Comparison of ENCODE assay signal across 28 mouse cellular contexts in the genomic region with DNA sequence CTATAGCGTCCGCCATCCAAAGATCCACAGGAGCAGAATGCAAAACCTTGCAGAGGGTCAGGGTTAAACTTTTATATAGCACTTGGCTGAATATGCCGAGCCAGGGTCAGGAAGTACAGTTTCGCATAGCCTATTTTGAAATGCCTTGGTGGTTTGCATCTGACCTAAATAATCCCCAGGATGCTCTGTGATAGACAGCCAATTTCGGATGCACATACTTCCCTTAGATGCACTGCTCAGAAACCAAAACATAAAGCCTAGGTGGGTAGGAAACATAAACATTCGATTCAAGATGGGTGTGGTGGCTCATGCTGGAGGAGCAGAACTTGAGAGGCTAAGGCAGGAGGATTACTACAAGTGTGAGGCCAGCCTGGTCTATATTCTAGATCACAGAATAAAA. TPM values are rescaled to one million over a fixed set of nuclear protein-coding genes. Genes with fewer than 3 reads are reported as not detected.
DNase-seq lines count a peak whose midpoint lies in the region; ATAC-seq and TF ChIP-seq lines count a peak whose summit lies in the region.
"Had no signal": no experiment of that assay in that cellular context is flagged by ENCODE, and none has a peak within 500 bp of the region (broad histone marks: within the 10 kb centered on the region; RNA-seq: fewer than 3 reads in every experiment).

No protein-coding gene starts in this region.

- no peak overlapping the region for H3K9ac ChIP-seq in hindbrain, embryonic 16.5 days (ENCODE audit: low read depth, low read length)
- H3K9ac ChIP-seq: embryonic facial prominence, embryonic 15.5 days; forebrain, embryonic 15.5 days; heart, embryonic 15.5 days; hindbrain, embryonic 14.5 days; intestine, embryonic 15.5 days; limb, embryonic 12.5 days; liver, embryonic 12.5 days; midbrain, embryonic 12.5 days; neural tube, embryonic 12.5 days had no signal

- H3K27me3 ChIP-seq in hindbrain, embryonic 16.5 days (replicated peaks; ENCODE audit: control insufficient read depth, insufficient read depth, low read length): peaks cover 5% of the 10 kb centered on the region
- H3K27me3 ChIP-seq: embryonic facial prominence, embryonic 15.5 days; heart, embryonic 15.5 days; intestine, embryonic 15.5 days; limb, embryonic 12.5 days; liver, embryonic 12.5 days had no signal

- DNase-seq in gastrocnemius, adult 2 months: no peak
- DNase-seq in gastrocnemius, postnatal 36 days: no peak
- peak; percentile 44 for DNase-seq in 416B (ENCODE audit: low read depth)
- DNase-seq in cerebellum, postnatal 36 days: no peak
- no peak for DNase-seq in ovary, postnatal 14 days (ENCODE audit: low spot score)
- DNase-seq: adrenal gland, postnatal 25 days; cerebellum, adult 11-12 months; cerebellum, postnatal 10 days; gastrocnemius, postnatal 14 days; heart, adult 2 months; heart, postnatal 36 days; kidney, adult 9 months; kidney, postnatal 14 days; lung, adult 18-20 months; lung, postnatal 4 days; thymus, postnatal 25 days had no signal

- no peak overlapping the region for H3K4me2 ChIP-seq in hindbrain, embryonic 16.5 days (ENCODE audit: low read length)
- H3K4me2 ChIP-seq: embryonic facial prominence, embryonic 15.5 days; forebrain, embryonic 15.5 days; heart, embryonic 15.5 days; hindbrain, embryonic 14.5 days; intestine, embryonic 15.5 days; liver, embryonic 12.5 days; midbrain, embryonic 12.5 days; neural tube, embryonic 12.5 days had no signal

- ATAC-seq in activated CD4-positive, CD25-positive, alpha-beta regulatory T cell, adult 4 months: peak; percentile 48
- peak; percentile 50 for ATAC-seq in megakaryocyte, adult 5-6 weeks (ENCODE audit: poor library complexity, severe bottlenecking)
- no peak for ATAC-seq in hindbrain, embryonic 16.5 days
- ATAC-seq: forebrain, embryonic 15.5 days; intestine, embryonic 15.5 days; liver, embryonic 12.5 days had no signal

- TF ChIP-seq CTCF in gastrocnemius, adult 2 months (IDR thresholded peaks at IDR 0.05): no peak

- H3K9me3 ChIP-seq in hindbrain, embryonic 16.5 days (ENCODE audit: control insufficient read depth, low read length): no peaks in the 10 kb centered on the region
- H3K9me3 ChIP-seq: embryonic facial prominence, embryonic 15.5 days; forebrain, embryonic 15.5 days; heart, embryonic 15.5 days; intestine, embryonic 15.5 days; limb, embryonic 12.5 days; liver, embryonic 12.5 days; midbrain, embryonic 12.5 days; neural tube, embryonic 12.5 days had no signal

- WGBS in hindbrain, embryonic 16.5 days: 75% methylated on average over 6 of the region's 6 CpGs

- intact Hi-C loops in gastrocnemius, adult 2 months (cut with DNase I): no loop called here
- intact Hi-C loops in gastrocnemius, postnatal 36 days (cut with DNase I): no loop called here

- peak overlapping the region; percentile 9; the same call in 1 of the 2 replicates for H3K4me3 ChIP-seq in gastrocnemius, adult 2 months
- no peak overlapping the region for H3K4me3 ChIP-seq in hindbrain, embryonic 16.5 days (ENCODE audit: low read length)
- H3K4me3 ChIP-seq: embryonic facial prominence, embryonic 15.5 days; forebrain, embryonic 15.5 days; heart, adult 2 months; heart, embryonic 15.5 days; intestine, embryonic 15.5 days; limb, embryonic 12.5 days; liver, embryonic 12.5 days; midbrain, embryonic 12.5 days; neural tube, embryonic 12.5 days had no signal

- peak overlapping the region; percentile 31; the same call in 1 of the 2 replicates for H3K27ac ChIP-seq in gastrocnemius, adult 2 months
- no peak overlapping the region for H3K27ac ChIP-seq in hindbrain, embryonic 16.5 days (ENCODE audit: low read depth, low read length)
- H3K27ac ChIP-seq: embryonic facial prominence, embryonic 15.5 days; forebrain, embryonic 15.5 days; heart, adult 2 months; heart, embryonic 15.5 days; hindbrain, embryonic 14.5 days; intestine, embryonic 15.5 days; limb, embryonic 12.5 days; liver, embryonic 12.5 days; midbrain, embryonic 12.5 days; neural tube, embryonic 12.5 days had no signal

- no peaks in the 10 kb centered on the region for H3K36me3 ChIP-seq in hindbrain, embryonic 16.5 days (ENCODE audit: control insufficient read depth, insufficient read depth, low read length)
- H3K36me3 ChIP-seq: embryonic facial prominence, embryonic 15.5 days; forebrain, embryonic 15.5 days; heart, embryonic 15.5 days; limb, embryonic 12.5 days; liver, embryonic 12.5 days; midbrain, embryonic 12.5 days; neural tube, embryonic 12.5 days had no signal

- peaks cover 2% of the 10 kb centered on the region for H3K4me1 ChIP-seq in hindbrain, embryonic 16.5 days (ENCODE audit: control insufficient read depth, insufficient read depth, low read depth, low read length)
- H3K4me1 ChIP-seq: forebrain, embryonic 15.5 days had no signal

RNA-seq across cellular contexts. Expression of gene Tgfbr2, which starts 6.1 kb away (rescaled TPM):
- 10 to 100 TPM; 18.4 to 23.5 TPM for total RNA-seq in gastrocnemius, adult 2 months (2021)
- total RNA-seq in gastrocnemius, postnatal 36 days (2021): 10 to 100 TPM; 17.7 to 18.6 TPM
- polyA plus RNA-seq in activated CD4-positive, CD25-positive, alpha-beta regulatory T cell, adult 4 months (2017; shearing (Covaris generic)): 10 to 100 TPM; 22.9 to 28.0 TPM
- total RNA-seq in megakaryocyte, adult 5-6 weeks (2015): 16.9 and 18.4 TPM in 2 replicates
- 14.8 and 18.9 TPM in 2 replicates for total RNA-seq in megakaryocyte, adult 5-6 weeks (2017)
- polyA plus RNA-seq in hindbrain, embryonic 16.5 days (2015; fragmentation: Nextera tagmentation; extraction: Ambion mirVana): 8.4 and 10.5 TPM in 2 replicates
